Mouse (Mus musculus): ENCODE measurements around the gene Kat2b.

GRCm38 (mm10) chr17:53643360-53643759 is 76.7 kb downstream of the Kat2b start:
- TF ChIP-seq CTCF (IDR thresholded peaks at IDR 0.05; ENCODE audit: low read depth, low read length) (no peak), POLR2A (IDR thresholded peaks at IDR 0.05; ENCODE audit: extremely low read depth, insufficient read depth, low read length) (no peak)
